Mouse (Mus musculus): Measurements from ENCODE around the gene Rab22a. TPM values are rescaled to one million over a fixed set of nuclear protein-coding genes. Genes with fewer than 3 reads are reported as not detected.

The Rab22a gene
- polyA plus RNA-seq, 1 experiment from 2014 or later = 35.0 TPM

DNA sequence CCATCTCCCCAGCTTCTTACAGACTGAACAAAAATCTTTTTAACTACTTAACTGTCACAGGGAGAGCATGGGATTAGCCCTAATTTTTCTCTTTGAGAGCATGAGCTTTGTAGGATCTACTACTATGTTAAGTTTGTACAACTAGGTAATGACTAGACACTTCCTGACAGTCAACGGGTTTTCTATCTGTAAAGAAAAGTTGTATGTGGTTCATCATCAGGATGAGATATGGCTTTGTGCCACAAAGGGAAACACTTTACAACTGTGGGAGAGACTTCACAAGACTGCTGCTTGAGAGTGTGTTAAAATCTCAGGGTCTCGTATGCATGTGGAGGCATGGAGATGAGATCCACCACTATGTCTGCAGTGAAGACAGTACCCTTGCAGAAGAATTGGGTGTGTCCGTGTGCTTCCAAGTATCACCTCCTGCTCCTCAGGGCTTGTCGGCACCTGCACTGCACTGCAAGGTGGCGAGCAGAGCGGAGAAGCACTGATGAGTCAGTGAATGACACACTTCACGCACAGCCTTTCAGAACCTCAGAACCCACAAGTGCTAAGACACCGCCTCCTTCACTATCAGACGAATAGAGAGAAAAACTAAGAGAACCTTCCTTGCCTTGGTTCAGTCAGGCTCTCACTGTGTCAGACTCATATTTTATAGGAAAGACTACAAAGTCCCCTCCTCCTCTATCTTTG, 2.8 kb downstream of the Rab22a start:
- H3K9me3 ChIP-seq (ENCODE audit: control insufficient read depth, low read length) = no peaks in the 10 kb centered on the region
- H3K36me3 ChIP-seq (ENCODE audit: control insufficient read depth, insufficient read depth, low read length) = peaks cover 4% of the 10 kb centered on the region; the same call in 1 of the 2 replicates
- no peak for ATAC-seq
- 93% methylated on average over 9 of the region's 9 CpGs for WGBS
- H3K27me3 ChIP-seq (replicated peaks; ENCODE audit: control insufficient read depth, insufficient read depth, low read length) = no peaks in the 10 kb centered on the region
- H3K9ac ChIP-seq (ENCODE audit: low read depth, low read length) = no peak overlapping the region
- H3K27ac ChIP-seq (ENCODE audit: low read depth, low read length) = no peak overlapping the region
- peaks cover 11% of the 10 kb centered on the region for H3K4me1 ChIP-seq (ENCODE audit: control insufficient read depth, insufficient read depth, low read depth, low read length)
- H3K4me2 ChIP-seq (ENCODE audit: low read length) = no peak overlapping the region
- no peak overlapping the region for H3K4me3 ChIP-seq (ENCODE audit: low read length)

DNA sequence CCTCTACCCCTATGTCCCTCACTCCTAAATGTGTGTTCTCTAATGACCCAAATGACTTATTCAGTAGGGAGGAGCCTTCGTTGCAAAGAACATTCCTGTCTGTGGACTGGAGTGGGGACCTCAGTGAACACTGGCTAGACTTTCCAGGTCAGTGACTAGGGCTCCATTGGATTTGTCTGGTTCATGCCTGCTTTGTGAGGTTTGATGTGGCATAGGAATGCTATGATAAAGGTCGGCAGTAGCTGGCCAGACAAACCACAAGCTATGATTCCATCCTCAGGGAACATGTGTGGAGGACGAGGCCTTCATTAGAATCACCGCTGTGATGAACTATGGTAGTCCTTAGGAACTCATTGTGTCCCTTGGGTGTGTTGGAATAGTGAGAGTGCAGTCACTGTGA, 5.2 kb downstream of the Rab22a start:
- Histone ChIP-seq H3K27ac (ENCODE audit: low read depth, low read length) (no peak overlapping the region), H3K27me3 (replicated peaks; ENCODE audit: control insufficient read depth, insufficient read depth, low read length) (no peaks in the 10 kb centered on the region), H3K9me3 (ENCODE audit: control insufficient read depth, low read length) (no peaks in the 10 kb centered on the region), H3K4me1 (ENCODE audit: control insufficient read depth, insufficient read depth, low read depth, low read length) (peaks cover 11% of the 10 kb centered on the region), H3K9ac (ENCODE audit: low read depth, low read length) (no peak overlapping the region), H3K36me3 (ENCODE audit: control insufficient read depth, insufficient read depth, low read length) (peaks cover 4% of the 10 kb centered on the region; the same call in 1 of the 2 replicates), H3K4me2 (ENCODE audit: low read length) (no peak overlapping the region), H3K4me3 (ENCODE audit: low read length) (no peak overlapping the region)
- no peak for ATAC-seq
- 91% methylated on average over 4 of the region's 4 CpGs for WGBS

DNA sequence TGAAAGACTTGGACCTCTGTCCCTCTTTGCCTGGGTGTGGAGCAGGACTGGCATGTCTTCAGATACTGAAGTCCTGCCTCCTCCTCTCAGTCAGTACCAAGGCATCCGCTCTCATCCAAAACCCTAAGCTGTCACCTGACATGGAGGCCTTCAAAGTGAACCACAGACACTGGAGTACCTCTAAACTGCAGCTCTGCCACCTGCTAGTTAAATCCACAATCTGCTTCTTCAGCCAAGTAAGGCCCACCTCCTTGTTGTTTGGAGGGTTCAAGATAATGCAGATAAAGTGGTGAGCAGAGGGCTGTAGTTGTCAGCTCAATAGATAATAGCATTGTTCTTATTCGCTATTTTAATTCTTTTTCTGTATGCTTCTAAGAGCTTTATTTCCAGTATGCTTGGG, 5.7 kb downstream of the Rab22a start:
- H3K4me3 ChIP-seq (ENCODE audit: low read length) = no peak overlapping the region
- peaks cover 4% of the 10 kb centered on the region; the same call in 1 of the 2 replicates for H3K36me3 ChIP-seq (ENCODE audit: control insufficient read depth, insufficient read depth, low read length)
- ATAC-seq = no peak
- H3K9me3 ChIP-seq (ENCODE audit: control insufficient read depth, low read length) = no peaks in the 10 kb centered on the region
- H3K4me1 ChIP-seq (ENCODE audit: control insufficient read depth, insufficient read depth, low read depth, low read length) = peaks cover 9% of the 10 kb centered on the region
- WGBS = 85% methylated on average over 2 of the region's 2 CpGs
- no peaks in the 10 kb centered on the region for H3K27me3 ChIP-seq (replicated peaks; ENCODE audit: control insufficient read depth, insufficient read depth, low read length)
- no peak overlapping the region for H3K4me2 ChIP-seq (ENCODE audit: low read length)
- no peak overlapping the region for H3K9ac ChIP-seq (ENCODE audit: low read depth, low read length)
- H3K27ac ChIP-seq (ENCODE audit: low read depth, low read length) = no peak overlapping the region

DNA sequence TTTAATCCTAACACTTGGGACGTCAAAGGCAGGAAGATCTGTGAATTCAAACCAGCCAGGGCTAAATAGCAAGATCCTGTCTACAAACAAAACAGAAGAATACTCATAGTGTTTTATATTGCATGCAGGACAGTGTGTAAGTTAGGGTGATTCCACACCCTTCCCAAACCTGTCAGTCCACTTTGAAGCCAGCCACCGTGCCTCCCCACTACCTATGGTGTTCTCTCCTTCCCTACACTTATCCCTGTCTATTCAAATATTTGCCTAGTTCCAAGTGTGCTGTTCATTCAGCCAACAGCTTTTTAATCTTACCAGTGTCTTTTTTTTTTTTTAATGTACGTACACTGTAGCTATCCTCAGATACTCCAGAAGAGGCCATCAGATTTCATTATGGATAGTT, 7.3 kb downstream of the Rab22a start:
- H3K27me3 ChIP-seq (replicated peaks; ENCODE audit: control insufficient read depth, insufficient read depth, low read length) = no peaks in the 10 kb centered on the region
- H3K9me3 ChIP-seq (ENCODE audit: control insufficient read depth, low read length) = no peaks in the 10 kb centered on the region
- H3K4me1 ChIP-seq (ENCODE audit: control insufficient read depth, insufficient read depth, low read depth, low read length) = no peaks in the 10 kb centered on the region; the same call in 1 of the 2 replicates
- H3K27ac ChIP-seq (ENCODE audit: low read depth, low read length) = no peak overlapping the region
- no peak overlapping the region for H3K4me2 ChIP-seq (ENCODE audit: low read length)
- no peak overlapping the region for H3K9ac ChIP-seq (ENCODE audit: low read depth, low read length)
- no peak overlapping the region for H3K4me3 ChIP-seq (ENCODE audit: low read length)
- H3K36me3 ChIP-seq (ENCODE audit: control insufficient read depth, insufficient read depth, low read length) = peaks cover 4% of the 10 kb centered on the region; the same call in 1 of the 2 replicates
- 90% methylated on average over 3 of the region's 3 CpGs for WGBS
- ATAC-seq = no peak

DNA sequence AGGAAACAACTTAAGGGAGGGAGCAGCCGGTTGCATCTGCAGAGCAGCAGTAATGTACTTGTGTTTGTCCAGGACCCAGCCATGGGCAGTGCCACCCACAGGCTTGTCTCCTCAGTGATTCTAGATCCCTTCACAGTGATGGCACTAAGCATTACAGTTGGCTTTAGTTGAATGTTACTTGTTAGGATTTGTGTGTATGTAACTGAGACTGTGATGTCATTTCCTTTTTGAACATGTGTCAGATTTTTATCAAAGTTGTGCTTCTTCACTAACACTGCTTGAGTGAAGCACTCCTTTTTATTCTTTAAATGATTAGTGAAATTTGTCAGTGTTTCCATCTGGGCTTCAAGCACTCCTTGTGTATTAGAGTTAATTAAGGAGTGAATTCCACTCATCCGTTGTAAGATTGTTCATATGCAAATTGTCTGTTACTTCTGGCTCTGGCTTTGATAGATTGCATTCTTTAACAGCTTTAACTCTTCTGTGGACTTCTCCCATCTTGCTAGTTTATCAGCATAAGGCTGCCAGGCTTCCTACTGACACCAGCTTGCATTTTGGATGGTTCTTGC, 12.9 kb downstream of the Rab22a start:
- H3K4me2 ChIP-seq (ENCODE audit: low read length) = no peak overlapping the region
- no peak for ATAC-seq
- H3K36me3 ChIP-seq (ENCODE audit: control insufficient read depth, insufficient read depth, low read length) = no peaks in the 10 kb centered on the region; the same call in 1 of the 2 replicates
- WGBS = 54% methylated on average over 2 of the region's 2 CpGs
- H3K9me3 ChIP-seq (ENCODE audit: control insufficient read depth, low read length) = no peaks in the 10 kb centered on the region
- no peak overlapping the region for H3K27ac ChIP-seq (ENCODE audit: low read depth, low read length)
- H3K9ac ChIP-seq (ENCODE audit: low read depth, low read length) = no peak overlapping the region
- no peaks in the 10 kb centered on the region; the same call in 1 of the 2 replicates for H3K4me1 ChIP-seq (ENCODE audit: control insufficient read depth, insufficient read depth, low read depth, low read length)
- no peaks in the 10 kb centered on the region for H3K27me3 ChIP-seq (replicated peaks; ENCODE audit: control insufficient read depth, insufficient read depth, low read length)
- no peak overlapping the region for H3K4me3 ChIP-seq (ENCODE audit: low read length)

DNA sequence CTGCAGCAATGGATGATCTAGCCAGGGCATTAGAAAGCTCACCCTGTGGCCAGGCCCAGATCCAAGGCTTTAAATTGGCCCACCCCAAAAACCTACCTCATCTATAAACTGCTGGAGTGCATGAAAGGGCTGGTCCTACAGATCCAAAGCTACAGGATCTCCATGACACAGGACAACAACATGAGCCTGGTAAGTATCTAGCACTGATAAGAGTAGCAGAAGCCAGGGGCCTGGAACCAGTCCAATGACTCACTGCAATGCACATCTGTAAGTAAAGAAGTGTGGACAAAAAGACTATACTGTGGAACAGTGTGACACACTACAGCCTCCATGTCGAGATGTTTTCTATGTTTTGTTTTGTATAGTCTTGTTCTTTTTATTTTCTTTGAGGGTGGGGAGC, 13.9 kb downstream of the Rab22a start:
- Histone ChIP-seq H3K9me3 (ENCODE audit: control insufficient read depth, low read length) (no peaks in the 10 kb centered on the region), H3K27ac (ENCODE audit: low read depth, low read length) (no peak overlapping the region), H3K4me1 (ENCODE audit: control insufficient read depth, insufficient read depth, low read depth, low read length) (no peaks in the 10 kb centered on the region; the same call in 1 of the 2 replicates), H3K4me3 (ENCODE audit: low read length) (no peak overlapping the region), H3K27me3 (replicated peaks; ENCODE audit: control insufficient read depth, insufficient read depth, low read length) (no peaks in the 10 kb centered on the region), H3K36me3 (ENCODE audit: control insufficient read depth, insufficient read depth, low read length) (no peaks in the 10 kb centered on the region; the same call in 1 of the 2 replicates), H3K9ac (ENCODE audit: low read depth, low read length) (no peak overlapping the region), H3K4me2 (ENCODE audit: low read length) (no peak overlapping the region)
- WGBS = 91% methylated on average over 1 of the region's 1 CpGs
- 0 out of 2 replicates have a peak, but pooled peaks have one; percentile 14 for ATAC-seq

DNA sequence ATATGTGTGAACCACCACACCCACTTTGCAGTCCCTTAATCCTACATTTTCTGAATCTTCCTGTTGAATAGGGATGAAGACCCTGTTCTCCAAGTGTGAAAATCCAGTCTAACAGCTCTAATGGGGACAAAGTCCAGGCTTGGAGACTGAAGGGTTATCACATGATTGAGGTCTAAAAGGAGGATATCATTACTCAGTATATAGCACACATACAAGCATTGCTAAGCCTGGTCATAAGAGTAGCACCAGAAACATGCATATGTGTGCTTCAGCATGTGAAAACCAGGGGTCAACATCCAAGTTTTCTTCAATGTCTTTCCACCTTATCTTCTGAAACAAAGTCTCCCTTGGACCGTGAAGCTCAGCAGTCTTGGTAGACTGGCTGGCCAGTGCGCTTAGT, 19.0 kb downstream of the Rab22a start:
- no peaks in the 10 kb centered on the region for H3K27me3 ChIP-seq (replicated peaks; ENCODE audit: control insufficient read depth, insufficient read depth, low read length)
- H3K27ac ChIP-seq (ENCODE audit: low read depth, low read length) = no peak overlapping the region
- no peaks in the 10 kb centered on the region for H3K9me3 ChIP-seq (ENCODE audit: control insufficient read depth, low read length)
- no peak overlapping the region for H3K9ac ChIP-seq (ENCODE audit: low read depth, low read length)
- no peaks in the 10 kb centered on the region; the same call in 1 of the 2 replicates for H3K36me3 ChIP-seq (ENCODE audit: control insufficient read depth, insufficient read depth, low read length)
- 90% methylated on average over 2 of the region's 2 CpGs for WGBS
- H3K4me3 ChIP-seq (ENCODE audit: low read length) = no peak overlapping the region
- H3K4me2 ChIP-seq (ENCODE audit: low read length) = no peak overlapping the region
- H3K4me1 ChIP-seq (ENCODE audit: control insufficient read depth, insufficient read depth, low read depth, low read length) = no peaks in the 10 kb centered on the region
- no peak for ATAC-seq

DNA sequence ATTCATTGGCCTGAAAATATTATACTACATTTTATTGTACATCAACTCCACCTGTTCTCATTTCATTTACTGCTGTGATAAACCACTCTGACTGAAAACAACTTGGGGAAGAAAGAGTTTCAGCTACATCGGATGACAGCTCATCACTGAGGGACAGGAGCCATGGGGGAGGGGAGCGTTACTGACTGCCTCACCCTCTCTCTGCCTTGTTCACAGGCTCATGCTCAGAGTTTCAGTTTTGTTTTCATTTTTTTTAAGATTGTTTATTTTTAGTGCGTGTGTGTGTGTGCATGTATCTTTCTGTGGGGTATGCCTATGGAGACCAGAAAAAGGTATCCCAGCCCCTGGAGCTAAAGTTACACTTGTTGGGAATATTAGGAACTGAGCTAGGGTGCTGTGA, 19.7 kb downstream of the Rab22a start:
- no peak for ATAC-seq
- Histone ChIP-seq H3K36me3 (ENCODE audit: control insufficient read depth, insufficient read depth, low read length) (no peaks in the 10 kb centered on the region; the same call in 1 of the 2 replicates), H3K4me2 (ENCODE audit: low read length) (no peak overlapping the region), H3K9me3 (ENCODE audit: control insufficient read depth, low read length) (no peaks in the 10 kb centered on the region), H3K27ac (ENCODE audit: low read depth, low read length) (no peak overlapping the region), H3K27me3 (replicated peaks; ENCODE audit: control insufficient read depth, insufficient read depth, low read length) (no peaks in the 10 kb centered on the region), H3K9ac (ENCODE audit: low read depth, low read length) (no peak overlapping the region), H3K4me3 (ENCODE audit: low read length) (no peak overlapping the region), H3K4me1 (ENCODE audit: control insufficient read depth, insufficient read depth, low read depth, low read length) (no peaks in the 10 kb centered on the region)
- 68% methylated on average over 3 of the region's 3 CpGs for WGBS

DNA sequence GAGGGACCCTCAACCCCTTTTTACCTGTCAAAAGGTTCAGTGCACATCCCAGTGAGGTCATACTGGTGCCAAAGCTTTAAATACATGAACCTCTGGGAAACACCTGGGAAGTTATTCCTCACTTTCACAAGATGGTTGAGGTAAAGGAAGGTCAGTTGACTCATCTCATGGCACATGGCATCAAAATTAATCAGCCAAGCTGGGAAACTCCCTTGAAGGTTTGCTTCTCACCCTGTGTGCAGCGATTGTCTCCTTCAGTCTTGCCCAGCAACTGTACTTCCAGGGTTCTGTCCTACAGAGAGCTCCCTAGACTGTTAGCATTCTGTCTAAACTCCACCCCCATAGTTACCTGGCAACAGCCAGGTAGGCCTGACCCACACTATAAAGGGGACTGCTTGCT, 20.6 kb downstream of the Rab22a start:
- no peak overlapping the region for H3K4me3 ChIP-seq (ENCODE audit: low read length)
- WGBS = 63% methylated on average over 1 of the region's 1 CpGs
- ATAC-seq = no peak

More for the DNA sequence above, 20.6 kb downstream of the Rab22a start:
- Histone ChIP-seq H3K4me1 (ENCODE audit: control insufficient read depth, insufficient read depth, low read depth, low read length) (no peaks in the 10 kb centered on the region), H3K27ac (ENCODE audit: low read depth, low read length) (no peak overlapping the region), H3K36me3 (ENCODE audit: control insufficient read depth, insufficient read depth, low read length) (no peaks in the 10 kb centered on the region; the same call in 1 of the 2 replicates), H3K9me3 (ENCODE audit: control insufficient read depth, low read length) (no peaks in the 10 kb centered on the region), H3K9ac (ENCODE audit: low read depth, low read length) (no peak overlapping the region), H3K4me2 (ENCODE audit: low read length) (no peak overlapping the region), H3K27me3 (replicated peaks; ENCODE audit: control insufficient read depth, insufficient read depth, low read length) (no peaks in the 10 kb centered on the region)
